ENCODE assay signal across 16 mouse cellular contexts in genomic region chr2:31254806-31255205, GRCm38 (mm10). TPM values are rescaled to one million over a fixed set of nuclear protein-coding genes. Genes with fewer than 3 reads are reported as not detected.
A peak's percentile ranks its signal among the peaks of the same experiment; 100 is the strongest.
DNase-seq lines count a peak whose midpoint lies in the region; ATAC-seq lines count a peak whose summit lies in the region.
"Had no signal": no experiment of that assay in that cellular context is flagged by ENCODE, and none has a peak within 500 bp of the region (broad histone marks: within the 10 kb centered on the region; RNA-seq: fewer than 3 reads in every experiment).

No protein-coding gene starts in this region.

- H3K4me2 ChIP-seq in forebrain, embryonic 12.5 days: no peak overlapping the region
- H3K4me2 ChIP-seq in forebrain, embryonic 13.5 days: no peak overlapping the region
- H3K4me2 ChIP-seq in hindbrain, embryonic 12.5 days (replicated peaks): no peak overlapping the region
- H3K4me2 ChIP-seq in neural tube, embryonic 13.5 days: no peak overlapping the region
- H3K4me2 ChIP-seq: hindbrain, embryonic 14.5 days had no signal

- H3K27ac ChIP-seq in forebrain, embryonic 12.5 days: 0 out of 2 replicates have a peak overlapping the region, but pooled peaks have one; percentile 8
- H3K27ac ChIP-seq in forebrain, embryonic 13.5 days: no peak overlapping the region
- H3K27ac ChIP-seq in hindbrain, embryonic 10.5 days: 0 out of 2 replicates have a peak overlapping the region, but pooled peaks have one; percentile 8
- no peak overlapping the region for H3K27ac ChIP-seq in hindbrain, embryonic 12.5 days
- peak overlapping the region; percentile 62; the same call in 1 of the 2 replicates for H3K27ac ChIP-seq in neural tube, embryonic 13.5 days (replicated peaks)
- H3K27ac ChIP-seq: liver, embryonic 14.5 days; midbrain, embryonic 10.5 days had no signal

- 89% methylated on average over 3 of the region's 3 CpGs for WGBS in forebrain, embryonic 12.5 days
- 89% methylated on average over 3 of the region's 3 CpGs for WGBS in forebrain, embryonic 13.5 days
- WGBS in hindbrain, embryonic 10.5 days: 86% methylated on average over 3 of the region's 3 CpGs
- 97% methylated on average over 3 of the region's 3 CpGs for WGBS in hindbrain, embryonic 12.5 days
- 87% methylated on average over 3 of the region's 3 CpGs for WGBS in neural tube, embryonic 13.5 days

- ATAC-seq in forebrain, embryonic 12.5 days (ENCODE audit: low FRiP score): no peak
- no peak for ATAC-seq in forebrain, embryonic 13.5 days
- no peak for ATAC-seq in hindbrain, embryonic 12.5 days (ENCODE audit: low FRiP score)
- ATAC-seq in neural tube, embryonic 13.5 days (ENCODE audit: low read depth): no peak
- ATAC-seq: Patski had no signal

- H3K27me3 ChIP-seq in forebrain, embryonic 12.5 days: no peaks in the 10 kb centered on the region
- H3K27me3 ChIP-seq in forebrain, embryonic 13.5 days: no peaks in the 10 kb centered on the region
- no peaks in the 10 kb centered on the region for H3K27me3 ChIP-seq in hindbrain, embryonic 10.5 days (ENCODE audit: insufficient read depth, poor library complexity, severe bottlenecking)
- no peaks in the 10 kb centered on the region for H3K27me3 ChIP-seq in hindbrain, embryonic 12.5 days
- no peaks in the 10 kb centered on the region for H3K27me3 ChIP-seq in neural tube, embryonic 13.5 days
- H3K27me3 ChIP-seq: Patski had no signal

- no peaks in the 10 kb centered on the region for H3K9me3 ChIP-seq in forebrain, embryonic 12.5 days
- no peaks in the 10 kb centered on the region for H3K9me3 ChIP-seq in forebrain, embryonic 13.5 days (replicated peaks)
- H3K9me3 ChIP-seq in hindbrain, embryonic 10.5 days: no peaks in the 10 kb centered on the region
- H3K9me3 ChIP-seq in hindbrain, embryonic 12.5 days (replicated peaks): no peaks in the 10 kb centered on the region
- no peaks in the 10 kb centered on the region for H3K9me3 ChIP-seq in neural tube, embryonic 13.5 days
- H3K9me3 ChIP-seq: midbrain, embryonic 10.5 days had no signal

- no peak overlapping the region for H3K4me3 ChIP-seq in forebrain, embryonic 12.5 days (replicated peaks)
- no peak overlapping the region for H3K4me3 ChIP-seq in forebrain, embryonic 13.5 days
- no peak overlapping the region for H3K4me3 ChIP-seq in hindbrain, embryonic 10.5 days
- H3K4me3 ChIP-seq in hindbrain, embryonic 12.5 days: no peak overlapping the region
- no peak overlapping the region for H3K4me3 ChIP-seq in neural tube, embryonic 13.5 days
- H3K4me3 ChIP-seq: midbrain, embryonic 10.5 days had no signal

- DNase-seq in adrenal gland, postnatal 10 days: peak; percentile 62
- no peak for DNase-seq in adrenal gland, adult 2 months
- no peak for DNase-seq in hindbrain, embryonic 10.5 days (ENCODE audit: low spot score)
- no peak for DNase-seq in neural tube, embryonic 10.5 days (ENCODE audit: extremely low spot score, low spot score)
- DNase-seq: embryo, embryonic 11 days; gastrocnemius, postnatal 10 days; kidney, adult 18-20 months; thymus, adult 18-20 months had no signal

- H3K36me3 ChIP-seq in forebrain, embryonic 12.5 days (replicated peaks): no peaks in the 10 kb centered on the region
- H3K36me3 ChIP-seq in forebrain, embryonic 13.5 days (ENCODE audit: poor library complexity, severe bottlenecking): 0 out of 2 replicates have a peak, but pooled peaks cover 10% of the 10 kb centered on the region
- peaks cover 15% of the 10 kb centered on the region for H3K36me3 ChIP-seq in hindbrain, embryonic 10.5 days
- H3K36me3 ChIP-seq in hindbrain, embryonic 12.5 days: 0 out of 2 replicates have a peak, but pooled peaks cover 4% of the 10 kb centered on the region
- 0 out of 2 replicates have a peak, but pooled peaks cover 2% of the 10 kb centered on the region for H3K36me3 ChIP-seq in neural tube, embryonic 13.5 days

- H3K9ac ChIP-seq in forebrain, embryonic 12.5 days: no peak overlapping the region
- H3K9ac ChIP-seq in forebrain, embryonic 13.5 days: no peak overlapping the region
- no peak overlapping the region for H3K9ac ChIP-seq in hindbrain, embryonic 12.5 days
- H3K9ac ChIP-seq in neural tube, embryonic 13.5 days: no peak overlapping the region
- H3K9ac ChIP-seq: liver, embryonic 14.5 days had no signal

- H3K4me1 ChIP-seq in forebrain, embryonic 12.5 days: peaks cover 64% of the 10 kb centered on the region
- peaks cover 64% of the 10 kb centered on the region for H3K4me1 ChIP-seq in forebrain, embryonic 13.5 days
- H3K4me1 ChIP-seq in hindbrain, embryonic 10.5 days (replicated peaks): peaks cover 77% of the 10 kb centered on the region
- peaks cover 64% of the 10 kb centered on the region for H3K4me1 ChIP-seq in hindbrain, embryonic 12.5 days
- H3K4me1 ChIP-seq in neural tube, embryonic 13.5 days (replicated peaks): peaks cover 68% of the 10 kb centered on the region

RNA-seq across cellular contexts. Expression of gene Ncs1, which starts 9.2 kb away (rescaled TPM):
- 1 to 10 TPM; 4.2 to 6.8 TPM for total RNA-seq in adrenal gland, postnatal 10 days (2021)
- total RNA-seq in adrenal gland, adult 2 months (2021): 10 to 100 TPM in 1 of 2 experiments, 1 to 10 TPM in 1; 3.0 to 12.8 TPM
- polyA plus RNA-seq in adrenal gland, adult 2 months (2012; rRNA removed): 2.9 and 3.9 TPM in 2 replicates
- 65.3 and 70.0 TPM in 2 replicates for polyA plus RNA-seq in forebrain, embryonic 12.5 days (2016; fragmentation: Nextera tagmentation; extraction: Ambion mirVana)
- polyA plus RNA-seq in forebrain, embryonic 13.5 days (2015; fragmentation: Nextera tagmentation; extraction: Ambion mirVana): 72.7 and 77.6 TPM in 2 replicates
- polyA plus RNA-seq in hindbrain, embryonic 10.5 days (2016; fragmentation: Nextera tagmentation; extraction: Ambion mirVana): 49.7 and 65.9 TPM in 2 replicates
- polyA plus RNA-seq in hindbrain, embryonic 12.5 days (2016; fragmentation: Nextera tagmentation; extraction: Ambion mirVana): 99.8 and 107 TPM in 2 replicates
- 137 and 153 TPM in 2 replicates for polyA plus RNA-seq in neural tube, embryonic 13.5 days (2015; fragmentation: Nextera tagmentation; extraction: Ambion mirVana)

RNA-seq across cellular contexts. Expression of gene Hmcn2, which starts 59.4 kb away (rescaled TPM):
- total RNA-seq in adrenal gland, postnatal 10 days (2021): 1 to 10 TPM; 6.4 to 9.4 TPM
- total RNA-seq in adrenal gland, adult 2 months (2021): under 1 TPM; 0.93 to 0.95 TPM
- 8.3 and 9.4 TPM in 2 replicates for polyA plus RNA-seq in adrenal gland, adult 2 months (2012; rRNA removed)
- 0.08 and 0.09 TPM in 2 replicates for polyA plus RNA-seq in forebrain, embryonic 12.5 days (2016; fragmentation: Nextera tagmentation; extraction: Ambion mirVana)
- 0.06 and 0.16 TPM in 2 replicates for polyA plus RNA-seq in forebrain, embryonic 13.5 days (2015; fragmentation: Nextera tagmentation; extraction: Ambion mirVana)
- polyA plus RNA-seq in hindbrain, embryonic 10.5 days (2016; fragmentation: Nextera tagmentation; extraction: Ambion mirVana): 0.21 TPM in 1 of 2 replicates, not detected in the other
- 0.30 and 0.33 TPM in 2 replicates for polyA plus RNA-seq in hindbrain, embryonic 12.5 days (2016; fragmentation: Nextera tagmentation; extraction: Ambion mirVana)
- polyA plus RNA-seq in neural tube, embryonic 13.5 days (2015; fragmentation: Nextera tagmentation; extraction: Ambion mirVana): 0.06 and 0.32 TPM in 2 replicates

Comparison
In these comparisons a context has a peak if more than half of its experiments do, and no peak if none do; other contexts are left out.
1. H3K27ac ChIP-seq: peak in forebrain, embryonic 12.5 days (single experiment), hindbrain, embryonic 10.5 days (single experiment) and neural tube, embryonic 13.5 days (single experiment); none in forebrain, embryonic 13.5 days (single experiment) and hindbrain, embryonic 12.5 days (single experiment).
2. RNA of gene Ncs1, which starts 9.2 kb away (polyA plus RNA-seq): 137 to 153 TPM in neural tube, embryonic 13.5 days, 99.8 to 107 TPM in hindbrain, embryonic 12.5 days, 72.7 to 77.6 TPM in forebrain, embryonic 13.5 days, 65.3 to 70.0 TPM in forebrain, embryonic 12.5 days and 49.7 to 65.9 TPM in hindbrain, embryonic 10.5 days; 2.9 to 3.9 TPM in adrenal gland, adult 2 months; every median in the first group is over 10 times any median in the second.